Mouse (Mus musculus): Measurements from ENCODE around the gene Serinc5.

DNA sequence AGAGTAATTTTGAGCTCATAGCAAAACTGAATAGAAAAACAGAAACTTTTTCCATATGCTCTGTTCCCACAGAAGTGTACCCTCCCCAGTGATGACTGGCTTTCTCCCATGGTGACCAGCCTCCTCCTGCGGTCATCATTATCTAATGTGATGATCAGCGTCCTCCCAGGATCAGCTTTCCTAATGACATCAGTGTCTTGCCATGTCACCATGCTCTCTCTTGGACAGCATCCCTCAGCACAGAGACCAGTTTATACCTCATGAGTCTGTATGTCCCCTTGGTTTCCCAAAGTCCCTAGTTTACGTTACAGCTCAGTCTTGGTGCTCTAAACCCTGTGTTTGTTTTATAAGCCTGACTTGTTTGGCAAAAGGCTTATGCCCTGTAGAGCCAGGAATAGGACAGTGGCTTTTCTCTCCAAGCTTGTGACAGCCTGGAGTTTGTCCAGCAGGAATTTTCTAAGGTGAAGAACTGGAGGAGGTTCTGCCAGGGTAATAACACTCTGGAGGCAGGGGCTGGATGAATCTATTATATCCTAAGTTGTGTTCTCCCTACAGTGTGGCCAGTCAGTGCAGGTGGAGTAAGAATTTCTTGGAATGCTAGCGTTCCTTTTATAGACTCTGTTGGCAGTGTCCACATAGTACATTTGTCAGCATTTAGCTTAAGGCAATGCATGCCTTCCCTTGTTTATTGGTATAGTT, 46.1 kb downstream of the Serinc5 start:
- TF ChIP-seq POLR2A (IDR thresholded peaks at IDR 0.05; ENCODE audit: low read depth, low read length) (no peak), CTCF (conservative IDR thresholded peaks at IDR 0.05; ENCODE audit: insufficient read depth, insufficient read length, low read depth, low read length) (no peak)
